ENCODE assay signal across 8 mouse cellular contexts in genomic region chr1:92831188-92832001, GRCm38 (mm10). TPM values are rescaled to one million over a fixed set of nuclear protein-coding genes. Genes with fewer than 3 reads are reported as not detected.
A peak's percentile ranks its signal among the peaks of the same experiment; 100 is the strongest.
DNase-seq lines count a peak whose midpoint lies in the region; ATAC-seq and TF ChIP-seq lines count a peak whose summit lies in the region.

Gpc1 (plus strand) TSS chr1:92831645.

- TF ChIP-seq EP300 in lung, postnatal 0 days (IDR thresholded peaks at IDR 0.05), result no peak

- peak; percentile 29 for DNase-seq in MEL-GATA-1-ER (ENCODE audit: extremely low read depth, low read depth)
- peak; percentile 96 for DNase-seq in cerebellum, adult 9-10 months
- peak; percentile 79 to 86 for DNase-seq in frontal cortex, postnatal 14 days (ENCODE audit: low spot score in 2 of 2)
- peak; percentile 83 to 91 for DNase-seq in layer of hippocampus, postnatal 14 days (ENCODE audit: low spot score in 2 of 2)
- peak; percentile 80 for DNase-seq in lung, postnatal 0 days (ENCODE audit: low spot score)
- peak; percentile 72 for DNase-seq in ovary, postnatal 36 days (ENCODE audit: low spot score)
- peak; percentile 83 for DNase-seq in thymus, postnatal 25 days

- peaks cover 13% of the 10 kb centered on the region for H3K36me3 ChIP-seq in hindbrain, embryonic 12.5 days
- no peaks in the 10 kb centered on the region for H3K36me3 ChIP-seq in lung, postnatal 0 days (ENCODE audit: insufficient read depth, low read length)

- peak within 1 kb of the TSS; percentile 95 for H3K27ac ChIP-seq in hindbrain, embryonic 12.5 days
- H3K27ac ChIP-seq in lung, postnatal 0 days (ENCODE audit: low read length), result peak within 1 kb of the TSS; percentile 47; the same call in 1 of the 2 replicates

- H3K4me3 ChIP-seq in hindbrain, embryonic 12.5 days, result peak within 1 kb of the TSS; percentile 95
- H3K4me3 ChIP-seq in lung, postnatal 0 days (ENCODE audit: low read depth, low read length), result peak within 1 kb of the TSS; percentile 50

- ATAC-seq in hindbrain, embryonic 12.5 days (ENCODE audit: low FRiP score), result peak; percentile 85
- peak; percentile 86 for ATAC-seq in lung, postnatal 0 days

- peak within 1 kb of the TSS; percentile 83 for H3K4me2 ChIP-seq in hindbrain, embryonic 12.5 days (replicated peaks)
- peak within 1 kb of the TSS; percentile 96 for H3K4me2 ChIP-seq in lung, postnatal 0 days (replicated peaks; ENCODE audit: low read depth, low read length)

- TF ChIP-seq CTCF in lung, postnatal 0 days (IDR thresholded peaks at IDR 0.05), result no peak; the same call in 1 of the 2 replicates

- H3K4me1 ChIP-seq in hindbrain, embryonic 12.5 days, result peaks cover 32% of the 10 kb centered on the region
- no peaks in the 10 kb centered on the region; the same call in 1 of the 2 replicates for H3K4me1 ChIP-seq in lung, postnatal 0 days (ENCODE audit: insufficient read depth, low read depth, low read length)

- H3K9ac ChIP-seq in hindbrain, embryonic 12.5 days, result peak within 1 kb of the TSS; percentile 89
- peak within 1 kb of the TSS; percentile 34; the same call in 1 of the 2 replicates for H3K9ac ChIP-seq in lung, postnatal 0 days (replicated peaks; ENCODE audit: low read depth)

- no peaks in the 10 kb centered on the region for H3K9me3 ChIP-seq in hindbrain, embryonic 12.5 days (replicated peaks)
- no peaks in the 10 kb centered on the region for H3K9me3 ChIP-seq in lung, postnatal 0 days (ENCODE audit: low read length)

- under 1% methylated on average over 43 of the region's 99 CpGs for WGBS in hindbrain, embryonic 12.5 days
- WGBS in lung, postnatal 0 days, result 3% methylated on average over 29 of the region's 99 CpGs

- peaks cover 16% of the 10 kb centered on the region for H3K27me3 ChIP-seq in hindbrain, embryonic 12.5 days
- peaks cover 15% of the 10 kb centered on the region; the same call in 1 of the 2 replicates for H3K27me3 ChIP-seq in lung, postnatal 0 days (replicated peaks; ENCODE audit: insufficient read depth, low read length)

RNA-seq across cellular contexts. Expression of gene Gpc1, which starts in this region (rescaled TPM):
- 79.8 and 80.2 TPM in 2 replicates for polyA plus RNA-seq in hindbrain, embryonic 12.5 days (2016; fragmentation: Nextera tagmentation; extraction: Ambion mirVana)
- 100 to 1,000 TPM; 140 to 150 TPM for total RNA-seq in layer of hippocampus, postnatal 14 days (2021)
- polyA plus RNA-seq in lung, postnatal 0 days (2015; fragmentation: Nextera tagmentation; extraction: Ambion mirVana), result 11.0 and 12.5 TPM in 2 replicates

Comparison
In these comparisons a context has a peak if more than half of its experiments do, and no peak if none do; other contexts are left out.
1. Peak in every context shown above with its lines: DNase-seq, ATAC-seq, H3K4me3 ChIP-seq and H3K27ac ChIP-seq.
2. DNase-seq: peak in every context shown above with its lines; median percentile 96 in cerebellum, adult 9-10 months; 87 in layer of hippocampus, postnatal 14 days; 83 in thymus, postnatal 25 days; 82 in frontal cortex, postnatal 14 days; 80 in lung, postnatal 0 days; 72 in ovary, postnatal 36 days; 29 in MEL-GATA-1-ER.